Mouse (Mus musculus) lung, postnatal 36 days (tissue): ENCODE results near the gene Bmpr1b.
A peak's percentile ranks its signal among the peaks of the same experiment; 100 is the strongest.

Source experiments
- DNase-seq: peaks from one replicate; pipeline ENCODE4 v3.0.0; 2022; ENCODE audit warnings: mixed read lengths

Gene Bmpr1b

GRCm38 (mm10) chr3:141809581-141809980, 359.6 kb downstream of the Bmpr1b start:
- DNase-seq = no peak

GRCm38 (mm10) chr3:141804133-141804532, 365.1 kb downstream of the Bmpr1b start:
- DNase-seq = no peak

GRCm38 (mm10) chr3:141797789-141798188, 371.4 kb downstream of the Bmpr1b start:
- peak; percentile 15 for DNase-seq

- DNase-seq = no peak
Measured at GRCm38 (mm10) chr3:141797372-141797771, 371.9 kb downstream of the Bmpr1b start.

GRCm38 (mm10) chr3:141794371-141794770, 374.9 kb downstream of the Bmpr1b start:
- DNase-seq = peak; percentile 2

- DNase-seq = no peak
Measured at GRCm38 (mm10) chr3:141793755-141794154, 375.5 kb downstream of the Bmpr1b start.

GRCm38 (mm10) chr3:141792106-141792505, 377.1 kb downstream of the Bmpr1b start:
- no peak for DNase-seq

GRCm38 (mm10) chr3:141791026-141791780, 378.0 kb downstream of the Bmpr1b start:
- no peak for DNase-seq
